Mouse (Mus musculus): ENCODE measurements around the gene Itpk1.

The Itpk1 gene

DNA sequence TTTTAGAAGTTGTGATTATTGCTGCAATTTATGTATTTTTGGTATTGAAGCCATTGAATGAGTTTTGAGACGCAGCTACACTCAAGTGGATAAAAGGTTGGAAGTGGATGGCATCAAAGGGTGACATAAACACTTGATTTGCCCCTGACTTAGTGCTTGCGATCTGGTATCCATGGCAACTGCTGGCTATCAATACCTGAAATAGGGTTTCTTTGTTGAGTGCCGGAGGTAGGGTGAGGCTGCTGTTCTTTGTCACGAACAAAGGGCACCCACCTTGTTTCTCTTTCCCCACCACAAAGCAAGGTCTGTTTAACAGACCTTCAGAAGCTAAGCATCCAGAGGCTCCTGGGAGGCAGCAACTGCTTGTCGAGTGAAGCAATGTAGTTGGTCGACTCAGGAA is 159.6 kb downstream of the Itpk1 start:
- no peak for DNase-seq

DNA sequence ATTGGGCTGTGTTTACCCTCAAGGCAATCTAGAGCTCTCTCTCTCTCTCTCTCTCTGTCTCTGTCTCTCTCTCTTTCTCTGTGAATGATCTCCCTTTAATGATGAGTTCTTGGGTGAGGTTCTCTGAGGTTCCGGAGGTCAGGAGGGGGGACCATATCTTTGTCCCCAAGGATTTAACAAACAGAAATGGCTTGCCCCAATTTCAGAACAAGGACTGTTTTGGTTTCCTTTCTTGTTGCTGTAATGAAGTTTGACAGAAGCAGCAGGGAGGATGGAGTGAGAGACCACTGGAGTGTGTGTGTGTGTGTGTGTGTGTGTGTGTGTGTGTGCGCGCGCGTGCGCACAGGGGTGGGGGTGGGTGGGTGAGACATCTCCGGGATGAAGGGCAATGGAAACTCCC is 163.6 kb downstream of the Itpk1 start:
- DNase-seq, result no peak

DNA sequence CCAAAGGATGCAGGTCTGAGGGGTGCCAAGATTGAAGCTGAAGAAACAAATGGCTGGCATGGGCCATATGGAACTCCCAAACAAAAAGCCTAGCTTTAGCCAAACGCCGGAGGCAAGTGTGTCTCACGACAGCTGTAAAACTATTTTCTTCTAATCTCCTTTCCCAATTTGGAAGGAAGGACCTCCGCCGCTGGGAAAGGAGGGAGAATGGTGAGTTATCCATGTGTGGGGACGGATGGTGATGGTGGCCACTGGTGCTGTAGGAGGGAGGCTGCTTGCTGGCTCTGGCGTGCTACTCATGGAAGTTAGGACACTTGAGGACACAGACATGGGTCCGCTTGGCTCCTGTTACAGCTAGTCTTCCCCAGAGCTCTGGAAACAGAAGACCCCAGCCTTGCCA is 164.5 kb downstream of the Itpk1 start:
- no peak for DNase-seq

DNA sequence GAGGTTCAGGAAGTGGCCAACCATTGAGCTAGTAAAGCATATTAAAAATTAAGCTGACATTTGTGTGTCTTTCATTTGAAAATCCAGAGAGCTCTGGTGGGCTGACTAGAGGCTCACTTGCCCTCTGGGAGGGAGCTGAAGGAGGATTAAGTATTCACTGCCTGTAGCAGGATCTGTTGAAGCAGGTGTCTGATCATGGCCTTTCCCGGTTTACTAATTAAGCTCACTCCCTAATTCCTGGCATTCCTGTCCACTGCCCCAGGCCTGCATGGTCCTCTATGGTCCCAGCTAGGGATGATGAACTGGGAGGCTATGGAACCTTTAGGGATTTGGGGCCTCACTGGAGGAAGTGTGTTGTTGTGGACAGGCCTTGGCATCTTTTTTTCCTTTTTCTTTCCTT is 168.9 kb downstream of the Itpk1 start:
- DNase-seq, result no peak

DNA sequence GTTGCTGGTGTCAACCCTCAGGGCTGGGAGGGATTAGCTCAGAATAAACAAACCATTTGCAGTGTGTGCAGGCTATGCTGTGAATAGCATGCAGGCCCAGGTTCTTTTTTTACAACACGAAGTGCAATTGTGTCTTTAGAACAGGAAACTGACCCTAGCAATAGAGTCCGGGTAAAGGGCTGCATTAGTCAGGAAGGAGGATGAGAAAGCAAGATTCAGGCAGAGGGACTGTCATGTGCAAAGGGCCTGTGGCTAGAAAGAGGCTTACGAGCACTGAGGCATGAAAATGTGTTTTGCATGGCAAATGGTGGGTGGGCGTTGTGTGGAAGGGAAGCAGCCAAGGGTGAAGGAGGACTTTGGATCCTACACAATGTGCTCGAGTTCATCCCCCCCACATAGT is 176.7 kb downstream of the Itpk1 start:
- no peak for DNase-seq

DNA sequence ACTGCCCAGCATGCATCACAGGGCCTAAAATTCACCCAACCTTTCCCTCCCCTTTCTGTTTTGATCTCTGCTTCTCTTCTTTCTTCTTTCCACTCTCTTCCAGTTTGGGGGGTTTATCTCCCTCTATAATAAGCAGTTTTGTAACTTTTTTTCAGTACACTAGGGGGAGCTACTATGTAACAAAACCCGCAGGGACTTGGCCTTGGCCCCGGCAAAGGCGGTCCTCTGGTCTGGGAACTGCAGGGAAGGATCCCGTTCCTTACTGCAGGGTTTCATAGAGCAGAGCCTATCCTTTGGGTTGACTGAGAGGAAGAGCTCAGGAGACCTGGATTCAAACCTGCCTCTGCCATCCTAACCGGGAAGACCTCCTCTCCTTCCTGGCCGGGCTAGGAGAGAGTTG is 180.0 kb downstream of the Itpk1 start:
- no peak for DNase-seq

DNA sequence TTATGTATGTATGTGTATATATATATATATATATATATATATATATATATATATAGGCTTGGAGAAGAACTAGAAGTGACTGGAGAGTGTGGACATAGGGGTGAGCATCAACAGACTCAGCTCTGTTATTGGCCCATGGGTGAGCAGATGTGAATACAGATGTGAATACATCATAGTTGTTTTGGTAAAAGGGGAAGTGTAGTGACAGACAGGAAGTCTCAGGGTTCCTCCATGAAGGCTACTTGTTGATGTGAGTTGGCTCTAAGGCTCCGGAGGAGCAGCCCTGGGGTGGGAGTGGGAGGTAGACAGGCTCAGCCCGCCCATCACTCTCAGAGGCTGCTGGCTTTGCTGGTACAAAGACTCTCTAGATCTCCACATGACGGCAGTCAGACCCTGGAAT is 180.5 kb downstream of the Itpk1 start:
- no peak for DNase-seq

DNA sequence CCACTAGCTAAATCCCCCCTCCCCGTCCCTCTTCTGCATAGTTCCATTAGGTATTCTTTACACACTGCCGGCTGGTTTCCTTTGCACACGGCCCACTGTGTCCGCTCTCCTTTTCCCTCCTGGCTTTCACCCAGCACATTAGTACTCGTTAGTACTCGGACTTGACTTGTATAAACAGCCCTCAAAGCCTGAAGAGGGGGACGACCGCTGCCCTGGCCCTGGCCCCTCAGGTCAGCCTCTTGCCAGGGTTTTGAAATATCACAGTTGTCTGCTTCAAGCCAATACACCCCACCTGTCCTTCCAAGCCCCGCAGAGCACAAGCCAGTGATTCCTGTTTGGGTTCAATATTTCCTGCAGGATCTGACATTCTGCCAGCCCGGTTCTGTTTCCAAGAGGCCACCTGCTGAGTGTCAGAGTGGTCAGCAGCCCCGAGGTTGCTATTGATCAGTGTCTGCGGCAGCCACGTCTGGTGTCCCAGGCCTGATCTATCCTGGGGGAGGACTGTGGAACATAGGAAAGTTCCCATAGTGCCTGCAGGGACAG is 182.9 kb downstream of the Itpk1 start:
- no peak for DNase-seq

DNA sequence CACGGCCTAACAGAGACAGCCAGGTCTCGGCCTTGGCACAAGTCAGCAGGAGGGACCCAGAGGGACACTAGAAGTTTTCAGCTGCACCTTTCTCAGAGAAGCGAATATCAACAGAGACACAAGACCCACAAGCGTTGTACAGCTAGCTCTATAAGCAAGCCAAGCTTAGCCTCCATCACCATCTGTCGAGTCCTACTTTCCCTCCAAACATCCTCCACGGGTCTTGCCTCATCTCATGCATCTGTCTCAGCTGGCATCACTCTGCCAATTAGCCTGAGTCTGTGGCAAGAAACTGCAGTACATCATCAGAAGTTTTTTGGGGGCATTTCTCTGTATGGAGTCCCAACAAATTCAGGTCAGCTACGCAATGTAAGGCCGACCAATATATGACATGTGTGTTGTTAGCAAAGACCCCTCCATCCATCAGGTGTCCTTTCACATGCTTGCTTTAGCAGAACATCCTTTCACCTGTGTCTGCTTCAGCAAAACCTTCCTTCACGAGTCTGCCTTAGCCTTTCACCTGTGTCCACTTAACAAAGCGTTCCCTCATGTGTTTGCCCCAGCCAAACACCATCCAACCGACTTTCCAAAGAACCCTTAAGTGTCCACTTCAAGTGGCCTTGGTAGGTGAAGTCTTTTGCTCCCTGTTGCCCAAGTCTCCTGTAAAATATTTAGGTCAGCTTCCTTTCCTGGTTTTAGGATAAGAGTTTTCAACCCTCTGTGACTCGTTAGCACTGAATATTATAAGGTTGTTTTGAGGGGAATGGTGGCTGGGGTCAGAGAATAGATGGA is 184.6 kb downstream of the Itpk1 start:
- DNase-seq, result no peak
